27 mouse cellular contexts compared by ENCODE assay signal in genomic region chr9:41168206-41168605, GRCm38 (mm10). TPM values are rescaled to one million over a fixed set of nuclear protein-coding genes. Genes with fewer than 3 reads are reported as not detected.
DNase-seq lines count a peak whose midpoint lies in the region; ATAC-seq and TF ChIP-seq lines count a peak whose summit lies in the region.
"Had no signal": no experiment of that assay in that cellular context is flagged by ENCODE, and none has a peak within 500 bp of the region (broad histone marks: within the 10 kb centered on the region; RNA-seq: fewer than 3 reads in every experiment).

No protein-coding gene starts in this region.

- H3K4me2 ChIP-seq in kidney, embryonic 15.5 days = no peak overlapping the region
- H3K4me2 ChIP-seq: embryonic facial prominence, embryonic 13.5 days; embryonic facial prominence, embryonic 15.5 days; forebrain, embryonic 12.5 days had no signal

- no peaks in the 10 kb centered on the region for H3K79me2 ChIP-seq in MEL (ENCODE audit: control insufficient read depth, insufficient read depth, low read length, poor library complexity)

- no peak for TF ChIP-seq EP300 in MEL (IDR thresholded peaks at IDR 0.05; ENCODE audit: low read depth in 1 of 2, low read length in 2 of 2)

- H3K4me1 ChIP-seq in MEL (ENCODE audit: control insufficient read depth in 1 of 2, insufficient read depth in 2 of 2, low read length in 2 of 2) = peaks cover 22 to 42% of the 10 kb centered on the region in 2 experiments
- H3K4me1 ChIP-seq in kidney, embryonic 15.5 days = no peaks in the 10 kb centered on the region
- H3K4me1 ChIP-seq: embryonic facial prominence, embryonic 15.5 days; forebrain, embryonic 10.5 days had no signal

- H3K4me3 ChIP-seq in MEL (ENCODE audit: control insufficient read depth in 1 of 2, insufficient read depth in 1 of 2, low read depth in 2 of 2, low read length in 2 of 2) = no peak overlapping the region
- no peak overlapping the region for H3K4me3 ChIP-seq in kidney, embryonic 15.5 days (replicated peaks)
- H3K4me3 ChIP-seq: embryonic facial prominence, embryonic 13.5 days; embryonic facial prominence, embryonic 15.5 days; erythroblast, embryonic 14.5 days; forebrain, embryonic 10.5 days; forebrain, embryonic 12.5 days had no signal

- peaks cover 0 to 48% of the 10 kb centered on the region in 2 experiments; a peak in 2 of 4 replicates for H3K36me3 ChIP-seq in MEL (ENCODE audit: control insufficient read depth in 1 of 2, insufficient read depth in 2 of 2, low read length in 2 of 2)
- no peaks in the 10 kb centered on the region for H3K36me3 ChIP-seq in kidney, embryonic 15.5 days
- H3K36me3 ChIP-seq: embryonic facial prominence, embryonic 13.5 days; embryonic facial prominence, embryonic 15.5 days; forebrain, embryonic 10.5 days; forebrain, embryonic 12.5 days; G1E had no signal

- peak; percentile 65 for ATAC-seq in megakaryocyte, adult 5-6 weeks (ENCODE audit: poor library complexity, severe bottlenecking)
- ATAC-seq in megakaryocyte progenitor cell, adult 5-6 weeks (replicated peaks; ENCODE audit: poor library complexity) = peak; percentile 38; the same call in 1 of the 2 replicates
- ATAC-seq in kidney, embryonic 15.5 days (replicated peaks; ENCODE audit: low FRiP score) = no peak
- ATAC-seq: forebrain, embryonic 14.5 days had no signal

- H3K9ac ChIP-seq in MEL (ENCODE audit: control insufficient read depth, low read depth, low read length, poor library complexity, severe bottlenecking) = peak overlapping the region; percentile 44
- no peak overlapping the region for H3K9ac ChIP-seq in kidney, embryonic 15.5 days
- H3K9ac ChIP-seq: embryonic facial prominence, embryonic 13.5 days; embryonic facial prominence, embryonic 15.5 days; forebrain, embryonic 12.5 days had no signal

- no peaks in the 10 kb centered on the region for H3K9me3 ChIP-seq in MEL (replicated peaks; ENCODE audit: insufficient read depth, low read length)
- no peaks in the 10 kb centered on the region for H3K9me3 ChIP-seq in kidney, embryonic 15.5 days (replicated peaks)
- H3K9me3 ChIP-seq: embryonic facial prominence, embryonic 13.5 days; embryonic facial prominence, embryonic 15.5 days; forebrain, embryonic 12.5 days had no signal

- TF ChIP-seq CTCF in MEL (IDR thresholded peaks at IDR 0.05 in 2 of 3, conservative IDR thresholded peaks at IDR 0.05 in 1 of 3; ENCODE audit: control insufficient read depth in 1 of 3, insufficient read depth in 1 of 3, low read depth in 2 of 3, low read length in 3 of 3, poor library complexity in 1 of 3, severe bottlenecking in 1 of 3) = no peak

- H3K27ac ChIP-seq in MEL (ENCODE audit: control insufficient read depth, low read depth, low read length) = peak overlapping the region; percentile 81
- no peak overlapping the region for H3K27ac ChIP-seq in kidney, embryonic 15.5 days
- H3K27ac ChIP-seq: embryonic facial prominence, embryonic 13.5 days; embryonic facial prominence, embryonic 15.5 days; forebrain, embryonic 10.5 days; forebrain, embryonic 12.5 days had no signal

- DNase-seq in MEL (ENCODE audit: low read depth, low spot score) = no peak
- peak; percentile 56 for DNase-seq in induced T-regulatory cell, adult 2 months (ENCODE audit: low read depth)
- no peak for DNase-seq in right cerebral cortex, postnatal 36 days (ENCODE audit: low spot score in 2 of 2)
- DNase-seq in thymus, postnatal 25 days = no peak
- no peak for DNase-seq in lung, adult 18-20 months
- DNase-seq: adrenal gland, adult 2 months; adrenal gland, postnatal 10 days; adrenal gland, postnatal 25 days; B cell, adult 2 months; cerebellum, adult 11 months; cerebellum, adult 18-20 months; cerebellum, adult 8-10 months; cerebellum, adult 9-11 months; cerebellum, postnatal 14 days; cerebellum, postnatal 36 days; embryo, embryonic 11 days had no signal

- H3K27me3 ChIP-seq in MEL (ENCODE audit: control insufficient read depth in 1 of 2, insufficient read depth in 2 of 2, low read length in 2 of 2) = no peaks in the 10 kb centered on the region
- H3K27me3 ChIP-seq in kidney, embryonic 15.5 days = no peaks in the 10 kb centered on the region
- H3K27me3 ChIP-seq: CH12.LX; embryonic facial prominence, embryonic 13.5 days; embryonic facial prominence, embryonic 15.5 days; forebrain, embryonic 12.5 days had no signal

- no peak for TF ChIP-seq POLR2A in MEL (IDR thresholded peaks at IDR 0.05; ENCODE audit: control insufficient read depth in 1 of 2, insufficient read depth in 1 of 2, low read depth in 1 of 2, low read length in 2 of 2, poor library complexity in 1 of 2)

- TF ChIP-seq RAD21 in MEL (IDR thresholded peaks at IDR 0.05; ENCODE audit: low read depth, low read length) = no peak

- 91% methylated on average over 6 of the region's 6 CpGs for WGBS in kidney, embryonic 15.5 days

TF ChIP-seq in MEL, 35 proteins besides CTCF, POLR2A, EP300 and RAD21:
- TF ChIP-seq ELF1 (IDR thresholded peaks at IDR 0.05; ENCODE audit: low read depth, low read length) (no peak), USF1 (IDR thresholded peaks at IDR 0.05; ENCODE audit: low read depth, low read length) (no peak), MXI1 (IDR thresholded peaks at IDR 0.05; ENCODE audit: low read depth, low read length) (no peak), UBTF (IDR thresholded peaks at IDR 0.05; ENCODE audit: borderline replicate concordance, insufficient read depth, low read depth, low read length) (no peak), MEF2A (IDR thresholded peaks at IDR 0.05; ENCODE audit: extremely low read depth, insufficient replicate concordance, low read depth, low read length, poor library complexity, severe bottlenecking) (no peak), USF2 (IDR thresholded peaks at IDR 0.05; ENCODE audit: borderline replicate concordance in 1 of 2, insufficient read depth in 1 of 2, low read depth in 1 of 2, low read length in 2 of 2) (no peak), SMC3 (IDR thresholded peaks at IDR 0.05; ENCODE audit: low read depth, low read length) (no peak), JUND (IDR thresholded peaks at IDR 0.05; ENCODE audit: low read depth, low read length) (no peak), TBP (IDR thresholded peaks at IDR 0.05; ENCODE audit: low read depth, low read length) (no peak), E2F4 (IDR thresholded peaks at IDR 0.05; ENCODE audit: borderline replicate concordance, low read depth, low read length) (no peak), GABPA (IDR thresholded peaks at IDR 0.05; ENCODE audit: low read depth, low read length) (no peak), HCFC1 (IDR thresholded peaks at IDR 0.05; ENCODE audit: low read depth, low read length) (no peak), MAX (IDR thresholded peaks at IDR 0.05; ENCODE audit: low read length) (no peak), MYC (IDR thresholded peaks at IDR 0.05; ENCODE audit: low read depth, low read length) (no peak), ZC3H11A (IDR thresholded peaks at IDR 0.05; ENCODE audit: low read depth, low read length) (no peak), ZNF384 (IDR thresholded peaks at IDR 0.05; ENCODE audit: low read depth, low read length) (no peak), KAT2A (conservative IDR thresholded peaks at IDR 0.05; ENCODE audit: low read depth, low read length) (no peak), CHD2 (IDR thresholded peaks at IDR 0.05; ENCODE audit: low read length) (no peak), MYB (IDR thresholded peaks at IDR 0.05; ENCODE audit: low read depth, low read length) (no peak)

RNA-seq across cellular contexts. Expression of gene Ubash3b, which starts 6.7 kb away (rescaled TPM):
- total RNA-seq in MEL (2012; rRNA removed) = 5.4 and 6.8 TPM in 2 replicates
- polyA plus RNA-seq in MEL (2012; ENCODE audit: insufficient read depth in 1 of 2, insufficient read length in 2 of 2, low read depth in 1 of 2, low replicate concordance in 2 of 2, missing spikeins in 1 of 2) = 10 to 100 TPM in 1 of 2 experiments, not detected in 1; 11.3 TPM
- 21.6 and 26.5 TPM in 2 replicates for total RNA-seq in megakaryocyte, adult 5-6 weeks (2015)
- 14.8 and 15.1 TPM in 2 replicates for total RNA-seq in megakaryocyte, adult 5-6 weeks (2017)
- 8.8 and 9.9 TPM in 2 replicates for total RNA-seq in megakaryocyte progenitor cell, adult 5-6 weeks (2015)
- 5.3 and 5.8 TPM in 2 replicates for total RNA-seq in megakaryocyte progenitor cell, adult 5-6 weeks (2017)
- 8.1 and 8.7 TPM in 2 replicates for polyA plus RNA-seq in kidney, embryonic 15.5 days (2015; fragmentation: Nextera tagmentation; extraction: Ambion mirVana)
